Mouse (Mus musculus) natural killer cell, adult 2 months (primary cell): Measurements from ENCODE around the gene Tmem114.

ENCODE experiments used
- DNase-seq, 2 experiments: peaks; one replicate each; pipeline ENCODE4 v3.0.0; 2022; ENCODE audit warnings: low spot score in 2 of 2

Gene Tmem114

DNA sequence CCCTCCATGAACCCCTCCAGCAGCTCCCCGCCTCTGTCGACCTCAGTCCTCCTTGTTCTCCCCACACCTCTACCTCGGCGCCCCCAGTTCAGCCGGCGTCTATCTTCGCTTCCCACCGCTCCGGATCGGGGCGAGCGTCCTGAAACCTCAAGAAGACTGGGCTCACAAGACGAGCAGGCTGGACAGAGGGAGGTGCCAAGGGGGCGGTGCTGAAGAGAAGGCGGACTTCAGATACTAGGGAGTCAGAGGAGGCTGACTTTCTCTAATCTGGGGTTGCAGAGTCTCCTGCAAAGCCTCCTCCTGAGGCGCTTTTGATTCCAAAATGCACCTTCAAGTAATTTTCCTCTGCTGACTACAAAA lies at the start of gene Tmem114:
TSS of gene Tmem114 (minus strand) at position 166 of the 360 bp plus-strand sequence.
- DNase-seq, result no peak

DNA sequence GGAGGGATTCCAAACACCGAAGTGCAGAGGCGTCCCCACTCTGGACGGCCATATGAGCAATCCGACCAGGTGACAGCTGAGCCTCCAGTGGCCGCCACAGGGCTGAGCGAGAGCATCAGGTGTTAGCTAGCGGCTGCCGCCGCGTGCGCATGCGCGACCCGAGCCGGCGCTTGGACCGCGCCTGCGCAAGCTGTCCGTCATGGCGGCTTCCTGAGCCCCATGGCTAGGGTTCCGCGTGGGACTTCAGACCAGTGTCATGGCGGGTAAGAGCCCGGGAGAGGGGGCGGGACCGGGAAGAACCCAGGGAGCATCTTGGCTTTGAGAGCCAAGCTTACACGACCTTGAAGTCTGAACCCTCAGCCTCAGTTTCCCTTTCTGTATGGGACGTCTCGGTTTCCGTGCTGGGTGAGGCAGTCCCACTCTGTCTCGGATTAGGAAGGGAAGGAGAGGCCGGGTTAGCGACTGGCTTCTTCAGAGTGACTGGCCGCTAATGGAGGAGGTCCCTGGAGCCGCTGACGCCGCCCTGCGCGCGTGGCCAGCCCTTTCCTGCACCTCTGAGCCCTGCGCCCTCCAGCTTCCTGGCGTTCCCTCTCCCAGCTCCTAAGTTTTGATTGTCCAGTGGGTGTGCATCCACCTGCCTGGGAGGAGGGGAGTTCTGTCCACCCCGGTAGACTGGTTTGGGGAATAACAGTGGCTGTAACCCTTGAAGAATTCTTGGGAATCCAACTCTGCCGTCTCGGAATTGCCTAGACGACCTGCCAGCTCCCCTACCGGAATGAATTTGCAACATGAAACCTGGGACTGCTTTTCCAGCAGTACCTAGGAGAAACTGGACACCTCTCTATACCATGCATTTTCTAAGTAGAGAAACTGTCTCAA lies 45.9 kb upstream of the Tmem114 start, which contains the start of gene Mettl22:
TSS of gene Mettl22 (plus strand) at position 186 of the 879 bp plus-strand sequence.
- peak; percentile 85 to 91 for DNase-seq

DNA sequence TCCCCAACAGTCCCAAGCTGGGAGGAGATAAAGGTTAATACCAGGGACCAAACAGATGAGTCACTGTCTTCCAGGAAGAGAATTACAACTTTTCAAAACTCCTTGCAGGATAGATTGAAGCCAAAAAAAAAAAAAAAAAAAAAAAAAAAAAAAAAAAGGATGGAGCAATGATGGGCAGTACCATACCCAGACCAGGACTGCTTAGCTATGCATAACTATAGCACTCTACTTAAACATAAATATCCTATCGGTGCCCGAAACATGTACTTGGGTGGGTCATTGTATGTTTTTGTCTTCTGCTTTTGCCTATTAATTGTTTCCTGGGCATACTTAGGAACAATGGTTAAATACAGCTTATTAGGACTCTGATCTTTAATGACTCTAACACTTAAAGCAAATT lies 45.2 kb upstream of the Tmem114 start:
- no peak for DNase-seq

DNA sequence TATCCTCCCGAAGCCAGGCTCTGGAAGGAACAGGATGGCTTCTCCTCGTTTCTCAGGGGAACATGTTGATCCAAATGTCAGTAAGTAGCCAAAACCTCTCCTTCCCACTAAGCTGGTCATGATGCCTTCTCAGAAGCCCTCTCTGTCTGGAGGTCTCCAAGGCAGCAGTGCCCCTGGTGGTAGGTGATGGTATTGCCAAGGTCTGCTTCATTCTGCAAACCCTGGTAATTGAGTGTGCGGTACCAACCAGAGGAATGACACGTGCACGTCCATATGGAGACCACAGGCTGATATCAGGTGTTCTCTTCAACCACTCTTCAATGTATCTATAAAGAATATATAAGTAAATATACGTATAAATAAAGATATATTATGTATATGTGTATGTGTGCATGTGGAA lies 34.2 kb upstream of the Tmem114 start:
- DNase-seq, result peak; percentile 23 to 58

DNA sequence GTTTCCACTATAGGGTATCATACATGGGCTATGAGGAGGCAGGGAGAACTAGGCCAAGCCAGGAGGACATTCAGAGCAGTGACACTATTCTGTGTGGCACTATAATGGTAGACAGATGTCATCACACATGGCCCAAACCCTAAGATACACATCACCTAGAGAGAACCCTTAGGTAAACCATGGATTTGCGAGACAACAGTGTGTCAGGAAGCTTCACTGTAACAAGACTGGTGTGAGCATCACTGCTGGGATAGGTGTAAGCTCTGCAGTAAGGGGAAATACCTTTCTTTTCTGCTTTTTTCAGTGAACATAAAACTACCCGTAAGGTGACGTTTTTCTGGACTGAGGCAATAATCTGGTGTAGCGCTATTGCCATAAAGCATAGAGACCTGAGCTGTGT lies 33.5 kb upstream of the Tmem114 start:
- no peak for DNase-seq

DNA sequence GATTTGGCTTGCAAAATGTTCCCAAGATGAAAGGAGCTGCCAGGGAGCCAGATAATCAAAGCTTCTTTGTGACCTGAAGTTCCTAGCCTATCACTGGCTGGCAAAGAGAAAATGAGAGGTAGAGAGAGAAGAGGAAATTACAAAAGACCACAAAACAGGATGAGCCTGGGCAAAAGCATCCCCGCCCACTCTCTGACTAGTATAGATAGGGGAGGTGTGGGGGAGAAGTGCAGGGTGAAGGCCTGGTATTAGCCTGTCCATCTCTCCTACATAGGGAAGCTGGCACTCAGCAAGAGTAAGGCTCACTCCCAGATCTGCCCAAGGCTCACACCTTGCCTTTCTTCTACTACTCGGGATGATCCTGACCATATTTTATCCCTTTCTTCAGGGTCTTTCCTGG lies 30.3 kb upstream of the Tmem114 start:
- DNase-seq, result no peak

DNA sequence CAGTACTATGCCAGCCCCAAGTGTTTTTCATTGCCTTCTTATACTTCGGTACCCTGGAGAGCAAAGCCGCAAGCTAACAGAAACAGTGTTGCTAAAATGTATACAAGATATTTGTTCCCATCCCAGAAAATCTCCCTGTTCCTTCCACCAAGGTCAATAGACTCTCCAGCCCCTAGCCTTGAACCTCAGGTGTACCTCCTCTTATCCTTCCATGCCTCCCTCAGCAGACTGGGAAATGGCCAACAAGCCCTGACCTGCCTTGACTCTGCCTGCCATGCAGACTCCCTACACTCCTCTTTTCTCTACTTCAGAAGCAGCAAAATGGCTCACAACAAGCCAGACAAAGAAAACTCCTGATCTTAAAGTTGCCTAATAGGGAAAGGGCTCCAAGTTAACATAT lies 28.4 kb upstream of the Tmem114 start:
- DNase-seq, result no peak

DNA sequence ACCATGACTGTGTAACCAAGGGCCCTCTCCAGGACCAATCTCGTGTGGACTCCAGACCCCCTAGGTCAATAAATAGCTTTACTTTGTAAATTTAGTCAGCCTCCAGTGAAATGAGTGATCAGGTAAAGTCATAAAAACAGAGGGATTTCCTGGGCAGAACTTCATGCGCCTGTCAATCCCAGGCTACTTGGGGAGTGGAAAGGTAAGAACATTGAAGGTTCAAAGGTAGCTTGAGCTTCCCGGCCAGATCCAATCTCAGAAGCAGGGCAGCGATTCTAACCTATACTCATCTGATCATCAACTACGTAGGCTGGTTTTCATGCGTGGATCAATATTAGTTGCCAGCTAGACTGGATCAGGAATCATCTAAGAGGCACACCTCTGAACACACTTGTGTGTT lies 21.3 kb upstream of the Tmem114 start:
- no peak for DNase-seq

DNA sequence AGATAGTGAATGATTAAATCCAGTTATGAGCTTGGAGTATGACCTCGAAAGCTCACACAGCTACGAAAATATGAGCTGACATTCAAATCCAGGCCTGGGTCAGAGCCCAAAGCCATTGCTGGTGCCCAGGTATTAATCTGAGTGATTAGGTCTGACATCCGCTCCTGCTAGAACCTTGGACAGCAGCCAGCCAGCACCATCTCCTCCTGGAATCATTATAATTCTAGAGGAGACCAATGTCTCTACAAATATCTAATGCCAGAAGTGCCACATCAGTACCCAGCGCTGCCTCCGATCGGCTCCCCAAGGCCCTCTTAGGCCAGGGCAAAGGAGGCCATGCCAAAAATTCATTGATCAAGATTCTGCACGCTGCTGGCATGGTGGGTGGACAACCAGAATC lies 20.0 kb upstream of the Tmem114 start:
- no peak for DNase-seq

DNA sequence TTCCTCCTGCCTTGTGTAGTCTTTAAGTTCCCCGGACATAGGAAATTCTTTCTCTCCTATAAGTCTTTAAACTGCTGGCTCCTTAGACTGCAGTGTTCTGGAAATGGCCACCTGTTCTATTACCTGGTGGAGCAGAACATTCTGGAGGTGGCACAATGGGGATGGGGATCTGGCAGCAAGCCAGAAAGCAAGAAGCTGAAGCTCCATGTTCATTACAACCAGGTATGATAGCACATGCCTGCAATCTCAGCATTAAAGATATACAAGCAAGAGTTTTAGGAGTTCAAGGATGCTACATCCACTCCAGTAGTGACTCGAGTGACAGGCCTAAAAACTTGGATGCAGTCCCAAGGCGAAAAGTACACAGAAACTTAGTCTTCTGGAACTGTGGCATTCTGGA lies 7.7 kb upstream of the Tmem114 start:
- DNase-seq, result no peak

DNA sequence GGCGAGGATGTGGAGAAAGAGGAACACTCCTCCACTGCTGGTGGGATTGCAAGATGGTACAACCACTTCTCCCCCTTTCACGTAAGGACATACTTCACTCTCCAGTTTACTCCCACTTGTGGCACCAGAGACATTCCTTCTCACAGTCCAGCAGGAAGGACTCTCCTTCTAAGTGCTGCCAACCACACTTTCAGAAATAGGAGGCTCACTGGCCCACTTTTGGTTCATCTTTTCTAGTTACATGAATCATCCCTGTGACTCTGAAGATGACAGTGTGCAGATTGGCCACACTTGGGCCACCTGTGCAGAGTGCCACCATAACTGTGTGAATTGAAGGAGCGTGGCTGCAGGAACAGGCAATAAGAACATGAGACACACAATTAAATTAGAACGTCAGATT lies 4.6 kb upstream of the Tmem114 start:
- no peak for DNase-seq

DNA sequence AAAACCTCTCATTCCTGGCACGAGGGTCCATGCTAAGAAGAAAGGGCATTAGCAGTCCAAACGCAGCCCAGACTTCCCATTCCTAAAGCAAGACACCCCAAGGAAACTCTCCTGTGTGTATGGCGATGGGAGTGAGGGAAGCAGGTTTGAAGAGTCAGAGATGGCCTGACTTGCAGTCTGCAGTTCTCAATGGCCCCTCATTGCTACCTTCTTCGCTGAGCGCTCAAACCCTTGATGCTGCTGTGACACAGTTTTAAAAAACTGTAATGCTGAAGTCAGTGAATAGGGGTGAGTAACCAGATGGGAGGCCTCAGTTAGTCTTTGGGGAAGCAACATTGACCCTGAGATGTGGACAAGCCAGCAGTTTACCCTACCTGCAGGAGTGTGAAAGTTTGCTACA lies 800 bp upstream of the Tmem114 start:
- DNase-seq, result no peak

DNA sequence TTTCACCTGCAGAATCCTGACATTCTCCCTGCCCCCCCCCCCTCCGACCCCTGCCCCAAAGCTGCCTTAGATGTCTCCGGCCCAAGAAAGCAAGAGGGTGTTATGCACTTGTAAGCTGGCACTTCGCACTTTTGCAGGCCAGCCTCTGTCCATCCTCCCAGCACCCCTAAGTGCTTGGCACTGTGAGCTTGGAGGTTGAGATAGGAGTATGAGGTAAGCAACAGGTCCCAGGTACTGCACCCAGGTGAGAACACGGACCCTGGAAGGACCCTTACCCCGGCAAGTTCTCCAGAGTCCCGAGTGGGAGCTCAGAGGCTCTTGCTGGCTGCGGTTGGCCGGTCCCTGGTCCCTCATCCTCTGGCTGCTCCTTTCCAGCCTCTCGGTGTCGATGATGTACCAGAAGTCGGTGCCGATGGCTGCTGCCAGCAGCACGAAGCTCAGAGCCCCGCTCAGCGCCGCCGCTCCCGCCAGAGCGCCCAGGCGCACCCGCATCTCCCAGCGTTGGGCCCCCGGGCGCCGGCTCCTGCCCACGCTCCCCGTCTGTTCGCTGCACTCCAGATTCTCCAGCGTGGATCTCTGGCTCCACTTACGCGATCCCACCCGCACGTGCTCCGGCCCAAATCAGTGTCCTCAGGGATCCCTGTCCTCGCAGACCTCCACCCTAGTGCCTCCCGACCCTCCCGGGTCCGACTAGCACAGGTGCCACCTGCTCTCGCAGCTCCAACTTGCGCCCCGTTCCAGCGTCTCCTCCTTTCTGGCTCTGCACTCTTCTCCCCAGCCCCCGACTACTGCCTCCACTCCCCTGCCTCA lies 570 bp downstream of the Tmem114 start:
- no peak for DNase-seq

DNA sequence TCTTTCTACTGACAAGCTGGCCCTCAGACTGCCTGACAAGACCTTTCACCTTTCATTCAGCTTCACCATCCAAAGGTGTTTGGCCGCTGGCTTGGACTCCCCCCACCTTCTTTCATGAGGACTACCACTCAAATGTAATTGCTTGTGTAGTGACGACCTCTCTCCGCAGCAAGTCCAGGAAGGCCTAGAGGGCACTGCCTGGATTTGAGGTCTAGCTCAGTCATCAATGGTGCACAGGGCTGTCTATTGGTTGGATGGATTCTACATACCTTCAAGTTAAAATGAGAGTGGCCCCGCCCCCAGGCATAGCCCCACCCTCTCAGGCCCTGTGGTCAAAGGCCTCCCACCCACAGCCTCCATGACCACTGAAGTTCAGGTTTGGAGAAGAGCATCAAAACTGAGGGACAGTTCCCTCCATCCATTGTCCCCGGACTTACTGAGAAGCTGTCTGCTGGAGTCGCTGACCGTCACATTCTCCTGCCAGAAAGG lies 1.3 kb downstream of the Tmem114 start:
- no peak for DNase-seq

DNA sequence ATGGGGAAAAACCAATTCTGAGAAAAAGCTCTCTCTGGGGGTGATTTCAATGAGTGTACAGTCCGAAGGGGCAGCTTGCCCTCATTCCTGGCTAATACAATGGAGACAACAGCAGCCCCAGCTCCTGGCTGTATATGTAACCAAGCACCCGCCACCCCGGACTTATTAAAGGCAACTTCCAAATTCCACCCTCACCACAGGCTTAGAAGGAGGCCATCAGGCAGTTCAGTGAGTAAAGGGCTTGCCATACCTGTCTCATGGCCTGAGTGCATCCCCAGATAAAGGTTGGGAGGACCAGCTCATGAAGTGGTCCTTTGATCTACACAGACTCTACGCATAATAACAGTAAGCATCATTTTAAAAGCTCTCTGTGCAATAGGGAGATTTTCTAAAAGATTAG lies 4.1 kb downstream of the Tmem114 start:
- no peak for DNase-seq

DNA sequence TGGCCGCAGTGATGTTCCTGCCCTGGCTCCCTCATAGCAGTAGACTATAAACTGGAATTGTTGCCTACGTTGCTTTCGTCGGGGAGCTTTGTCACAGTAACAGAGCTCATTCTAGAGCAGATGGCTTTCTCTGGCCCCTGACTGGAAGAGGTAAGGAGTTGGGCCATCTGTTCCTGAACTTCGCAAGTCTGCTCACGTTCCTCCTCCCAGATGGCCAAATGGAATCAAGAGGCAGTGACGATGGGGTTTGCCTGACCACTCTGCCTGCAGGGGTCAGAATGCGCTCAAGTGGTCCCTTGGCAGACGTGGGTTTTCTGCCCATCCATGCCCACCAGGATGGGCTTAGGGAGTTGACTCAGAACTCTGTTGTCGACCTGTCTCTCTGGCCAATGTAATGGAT lies 4.6 kb downstream of the Tmem114 start:
- no peak for DNase-seq

DNA sequence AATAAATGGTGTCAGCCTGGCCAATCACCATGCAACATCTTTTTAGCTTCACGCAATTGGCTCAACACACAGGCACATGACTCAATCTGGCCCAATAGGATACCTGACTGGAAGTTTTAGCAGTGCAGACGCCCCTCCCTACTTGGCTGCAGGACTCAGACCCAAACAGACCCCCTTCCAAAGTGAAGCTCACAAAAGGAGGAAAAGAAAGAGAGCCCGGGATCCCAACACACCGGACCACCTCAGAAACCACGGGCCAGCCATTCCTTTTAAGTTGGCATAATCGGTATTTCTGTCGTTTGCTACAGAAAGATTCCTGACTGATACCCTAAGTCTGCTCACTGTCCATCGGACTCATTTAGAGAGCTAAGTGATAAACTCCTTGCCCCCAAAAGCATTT lies 5.3 kb downstream of the Tmem114 start:
- DNase-seq, result no peak

DNA sequence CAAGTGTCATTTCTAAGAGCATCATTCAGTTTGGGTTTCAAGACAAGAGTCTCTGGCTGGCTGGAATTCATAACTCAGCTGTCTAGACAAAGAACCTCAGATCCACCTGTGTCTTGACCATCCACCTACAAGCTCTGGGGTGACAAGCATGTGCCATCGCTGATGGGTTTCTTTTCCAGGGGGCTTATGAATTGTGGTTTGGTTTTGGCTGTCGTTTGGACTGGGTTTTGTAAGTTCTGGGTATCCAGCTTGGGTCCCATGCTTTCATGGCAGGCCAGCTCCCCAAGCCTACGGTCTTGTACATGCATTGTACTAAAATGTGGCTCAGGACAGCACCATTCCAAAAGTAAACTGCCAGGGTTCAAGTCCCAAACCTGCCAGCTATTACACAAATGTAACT lies 6.8 kb downstream of the Tmem114 start:
- no peak for DNase-seq

DNA sequence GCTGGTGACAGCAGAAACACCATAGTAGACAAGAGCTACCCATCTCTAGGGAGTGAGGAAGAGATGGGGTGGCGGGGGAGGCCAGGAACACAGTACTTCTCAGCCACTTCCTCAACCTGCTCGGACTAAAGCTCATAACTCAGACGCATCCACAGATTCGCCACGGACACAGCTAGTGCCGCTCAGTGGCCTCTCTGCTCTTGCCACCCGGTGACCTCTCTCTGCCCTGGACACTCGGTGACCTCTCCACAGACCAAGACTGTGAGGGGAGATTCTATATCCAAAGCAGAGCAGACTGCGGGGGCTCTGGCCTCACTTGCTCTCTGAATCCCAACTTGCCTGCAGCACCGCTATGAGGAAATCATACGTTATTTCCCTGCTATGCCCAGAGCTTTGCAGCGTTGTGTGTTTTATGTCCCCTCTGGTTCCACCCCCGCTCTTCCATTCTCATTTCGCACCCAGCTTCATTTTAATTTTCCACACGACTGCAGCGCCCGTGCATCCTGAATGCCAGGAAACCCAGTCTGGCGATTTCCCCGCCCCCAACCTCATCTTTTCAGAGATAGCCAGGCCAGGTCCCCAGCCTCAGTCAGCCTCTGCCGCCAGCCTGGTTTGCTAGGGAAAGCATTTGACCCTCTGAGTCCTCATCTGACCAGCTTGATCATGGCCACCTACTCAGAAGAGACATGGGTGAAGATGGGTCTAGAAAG lies 7.8 kb downstream of the Tmem114 start:
- no peak for DNase-seq

DNA sequence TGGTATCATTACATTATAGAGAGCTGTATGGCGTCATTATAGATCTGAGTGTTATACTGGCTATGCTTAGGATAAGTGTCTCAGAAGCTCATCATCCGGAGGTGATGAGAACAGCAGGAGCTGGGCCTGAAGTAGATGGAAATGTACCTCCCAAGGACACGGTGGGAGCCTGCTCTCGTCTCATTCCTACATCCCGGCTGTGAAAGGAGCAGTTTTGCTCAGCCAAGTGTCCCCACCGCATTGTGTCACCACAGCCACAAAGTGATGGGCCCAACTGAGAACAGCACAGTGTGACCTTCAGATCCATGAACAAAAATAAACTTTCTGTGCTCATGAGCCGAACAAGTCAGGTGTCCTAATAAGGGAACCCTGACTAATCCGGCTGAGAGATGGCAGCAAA lies 8.9 kb downstream of the Tmem114 start:
- no peak for DNase-seq

DNA sequence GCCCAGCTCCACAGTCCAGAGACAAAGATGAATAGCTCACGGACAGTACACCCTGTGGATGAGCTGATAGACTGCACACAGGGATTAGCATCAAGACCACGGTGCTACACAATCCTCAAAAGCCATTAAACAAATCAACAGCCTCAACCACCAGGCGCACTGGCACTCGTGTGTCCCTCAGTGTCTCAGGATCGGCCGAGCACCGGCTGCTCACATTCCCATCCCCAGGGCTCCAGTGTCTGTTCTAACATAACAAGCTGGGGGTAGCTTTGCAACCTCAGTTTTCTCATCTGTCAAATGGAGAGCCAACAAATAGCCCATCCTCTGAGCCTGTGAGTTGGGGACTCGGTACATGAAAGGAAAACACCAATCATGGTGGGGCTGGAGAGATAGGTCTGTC lies 11.5 kb downstream of the Tmem114 start:
- no peak for DNase-seq

DNA sequence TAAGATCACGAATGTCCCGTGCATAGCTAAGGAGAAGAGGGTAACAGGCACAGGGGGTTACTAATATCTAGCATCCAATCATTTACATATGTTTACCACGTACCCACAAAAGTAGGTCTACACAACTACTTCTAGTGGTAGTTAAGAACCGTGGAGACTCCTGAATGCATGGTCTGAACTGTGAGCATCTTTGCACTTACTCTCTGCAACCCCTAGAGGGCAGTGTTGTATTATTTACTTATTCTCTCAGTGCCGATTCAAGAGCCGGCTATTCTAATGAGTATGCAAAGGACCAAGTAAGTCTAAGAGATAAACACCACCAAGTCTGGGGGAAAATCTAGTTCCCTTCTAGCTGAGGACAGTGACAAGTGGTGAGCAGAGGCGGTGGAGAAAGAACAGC lies 12.7 kb downstream of the Tmem114 start:
- peak; percentile 7 to 23 for DNase-seq
